Mouse (Mus musculus) kidney, postnatal 0 days (tissue): Measurements from ENCODE around the gene Krtap19-4. TPM values are rescaled to one million over a fixed set of nuclear protein-coding genes. Genes with fewer than 3 reads are reported as not detected.

Experiments
- ATAC-seq: fragments of 200-750 bp; cut with Nextera tagmentation; replicated peaks from 2 replicates; pipeline ENCODE4 v1.8.0; 2017; ENCODE audit warnings: low read depth, moderate number of reproducible peaks, moderate TSS enrichment, moderate library complexity; ENCODE audit not compliant: low FRiP score
- DNase-seq: peaks from one replicate; pipeline ENCODE4 v3.0.0-alpha.2; 2016; ENCODE audit warnings: low spot score
- H3K27ac ChIP-seq: fragments of 300-500 bp; sonication (generic); 2 replicates; pipeline ENCODE4 v1.5.1; 2014; ENCODE audit warnings: mild to moderate bottlenecking
- H3K27me3 ChIP-seq: fragments of 300-500 bp; sonication (generic); 2 replicates; pipeline ENCODE4 v1.6.1; 2014; ENCODE audit warnings: low read length, mixed read lengths; ENCODE audit not compliant: insufficient read depth
- H3K36me3 ChIP-seq: fragments of 300-500 bp; sonication (generic); 2 replicates; pipeline ENCODE4 v1.6.1; 2014; ENCODE audit warnings: low read length, mixed read lengths; ENCODE audit not compliant: insufficient read depth
- H3K4me1 ChIP-seq: fragments of 300-500 bp; sonication (generic); replicated peaks from 2 replicates; pipeline ENCODE4 v1.6.1; 2014; ENCODE audit warnings: antibody characterized with exemption, low read length, mixed read lengths; ENCODE audit not compliant: insufficient read depth
- H3K4me2 ChIP-seq: fragments of 300-500 bp; sonication (generic); 2 replicates; pipeline ENCODE4 v1.6.1; 2014; ENCODE audit warnings: mild to moderate bottlenecking, low read length, moderate library complexity, mixed read lengths
- H3K4me3 ChIP-seq: fragments of 300-500 bp; sonication (generic); replicated peaks from 2 replicates; pipeline ENCODE4 v1.5.1; 2014; ENCODE audit warnings: low read depth, low read length
- H3K9ac ChIP-seq: fragments of 300-500 bp; sonication (generic); 2 replicates; pipeline ENCODE4 v1.6.1; 2014; ENCODE audit warnings: low read depth, low read length
- H3K9me3 ChIP-seq: fragments of 300-500 bp; sonication (generic); replicated peaks from 2 replicates; pipeline ENCODE4 v1.6.1; 2016; ENCODE audit warnings: low read length, inconsistent platforms, mixed read lengths
- CTCF ChIP-seq: IDR thresholded peaks from 2 replicates; pipeline ENCODE4 v1.5.1; 2016; ENCODE audit warnings: antibody characterized with exemption, low read depth, mild to moderate bottlenecking, moderate library complexity
- WGBS: fragments of 180-500 bp; shearing (Covaris S2); extraction: QIAGEN DNeasy Blood & Tissue Kit; methylation state at CpG from one replicate; pipeline ENCODE4 v1.1.7; 2014; 5-methylcytosine and 5-hydroxymethylcytosine counted together
- polyA plus RNA-seq: library from polyadenylated mRNA; unstranded; fragments of >200 nt; fragmentation: Nextera tagmentation; extraction: Ambion mirVana; gene quantifications from 2 replicates; pipeline ENCODE4 v1.2.1, GENCODE M21; 2015

The Krtap19-4 gene
- polyA plus RNA-seq, 1 experiment from 2014 or later, result not detected

GRCm38 (mm10) chr16:88864887-88865407, 19.9 kb downstream of the Krtap19-4 start:
- 50% methylated on average over 4 of the region's 4 CpGs for WGBS

DNA sequence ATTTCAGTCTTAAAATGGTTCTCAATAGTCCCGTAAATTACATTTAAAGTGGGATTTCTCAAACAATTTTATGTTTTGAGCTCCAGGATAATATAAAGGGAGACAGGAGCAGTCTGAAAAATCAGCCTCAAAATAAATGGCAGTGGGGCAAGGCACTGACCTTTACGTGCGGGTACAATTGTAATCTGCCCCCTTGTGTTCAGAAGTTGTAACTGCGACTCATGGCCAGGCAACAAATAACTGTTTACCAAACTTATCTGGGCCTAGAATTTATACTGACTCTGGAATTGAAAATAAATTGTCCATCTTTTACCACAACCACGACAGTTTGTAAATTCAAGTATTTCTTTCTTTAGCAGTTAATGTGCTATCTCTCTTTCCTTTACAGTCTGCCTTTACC, 33.4 kb downstream of the Krtap19-4 start:
- H3K4me3 ChIP-seq, result no peak overlapping the region
- no peaks in the 10 kb centered on the region for H3K36me3 ChIP-seq
- H3K27me3 ChIP-seq, result no peaks in the 10 kb centered on the region
- no peaks in the 10 kb centered on the region for H3K4me1 ChIP-seq
- DNase-seq, result peak; percentile 33
- 14% methylated on average over 5 of the region's 5 CpGs for WGBS
- no peak overlapping the region for H3K27ac ChIP-seq
- no peak overlapping the region for H3K4me2 ChIP-seq
- H3K9me3 ChIP-seq, result no peaks in the 10 kb centered on the region
- peak; percentile 83 for TF ChIP-seq CTCF
- ATAC-seq, result no peak
- H3K9ac ChIP-seq, result no peak overlapping the region

More at GRCm38 (mm10) chr16:88864887-88865407, 19.9 kb downstream of the Krtap19-4 start:
- ATAC-seq, result no peak
- H3K4me2 ChIP-seq, result no peak overlapping the region
- H3K27me3 ChIP-seq, result no peaks in the 10 kb centered on the region
- DNase-seq, result no peak
- H3K9ac ChIP-seq, result no peak overlapping the region
- no peaks in the 10 kb centered on the region for H3K4me1 ChIP-seq
- H3K9me3 ChIP-seq, result no peaks in the 10 kb centered on the region
- H3K4me3 ChIP-seq, result no peak overlapping the region
- no peak for TF ChIP-seq CTCF
- H3K36me3 ChIP-seq, result no peaks in the 10 kb centered on the region
- no peak overlapping the region for H3K27ac ChIP-seq

GRCm38 (mm10) chr16:88848558-88848957, 36.3 kb downstream of the Krtap19-4 start:
- H3K36me3 ChIP-seq, result no peaks in the 10 kb centered on the region
- DNase-seq (no peak), ATAC-seq (no peak)
- H3K4me3 ChIP-seq, result no peak overlapping the region
- H3K4me1 ChIP-seq, result no peaks in the 10 kb centered on the region
- H3K4me2 ChIP-seq, result no peak overlapping the region
- no peak for TF ChIP-seq CTCF
- H3K9ac ChIP-seq, result no peak overlapping the region
- H3K27ac ChIP-seq, result no peak overlapping the region
- 87% methylated on average over 4 of the region's 4 CpGs for WGBS
- H3K9me3 ChIP-seq, result no peaks in the 10 kb centered on the region
- no peaks in the 10 kb centered on the region for H3K27me3 ChIP-seq

DNA sequence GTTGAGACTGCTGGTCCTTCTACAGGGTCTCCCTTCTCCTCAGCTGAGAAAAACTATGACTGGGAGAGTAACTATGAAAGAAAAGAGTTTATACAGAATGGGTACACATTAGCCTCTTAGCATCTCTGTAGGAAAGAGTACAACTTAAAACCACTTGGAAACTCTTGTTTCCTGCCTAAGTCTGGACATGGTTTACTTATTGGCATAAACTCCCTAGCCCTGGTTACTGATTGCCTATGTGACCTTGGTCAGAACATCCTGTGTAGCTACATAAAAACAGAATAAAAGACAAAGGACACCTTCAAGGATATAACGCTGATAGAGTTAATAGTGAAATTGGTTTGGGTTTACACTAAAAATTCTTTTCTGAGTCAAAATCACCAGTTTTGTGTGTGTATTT, 37.5 kb downstream of the Krtap19-4 start:
- Histone ChIP-seq H3K9ac (no peak overlapping the region), H3K9me3 (no peaks in the 10 kb centered on the region), H3K27ac (no peak overlapping the region), H3K4me2 (no peak overlapping the region), H3K4me3 (no peak overlapping the region), H3K27me3 (no peaks in the 10 kb centered on the region), H3K36me3 (no peaks in the 10 kb centered on the region), H3K4me1 (no peaks in the 10 kb centered on the region)
- no peak; the same call in 1 of the 2 replicates for ATAC-seq
- DNase-seq, result peak; percentile 9
- no peak for TF ChIP-seq CTCF
- WGBS, result 78% methylated on average over 1 of the region's 1 CpGs

Other genes starting within 250 kb of the Krtap19-4 start
- not detected in 2 replicates for gene Krtap26-1, start 237.3 kb downstream of the Krtap19-4 start, polyA plus RNA-seq
- gene Krtap27-1, start 213.4 kb downstream of the Krtap19-4 start, polyA plus RNA-seq, result not detected in 2 replicates
- gene 2310061N02Rik, start 177.1 kb downstream of the Krtap19-4 start, polyA plus RNA-seq, result not detected in 2 replicates
- gene Krtap13-1, start 156.2 kb downstream of the Krtap19-4 start, polyA plus RNA-seq, result not detected in 2 replicates
- not detected in 2 replicates for gene Krtap13, start 133.5 kb downstream of the Krtap19-4 start, polyA plus RNA-seq
- not detected in 2 replicates for gene 2310034C09Rik, start 126.2 kb downstream of the Krtap19-4 start, polyA plus RNA-seq
- not detected in 2 replicates for gene 2310057N15Rik, start 110.9 kb downstream of the Krtap19-4 start, polyA plus RNA-seq
- gene Gm5965, start 107.2 kb downstream of the Krtap19-4 start, polyA plus RNA-seq, result not detected in 2 replicates
- gene Gm20741, start 72.9 kb downstream of the Krtap19-4 start, polyA plus RNA-seq, result not detected in 2 replicates
- gene Krtap15, start 64.9 kb downstream of the Krtap19-4 start, polyA plus RNA-seq, result not detected in 2 replicates
- gene Krtap14, start 58.9 kb downstream of the Krtap19-4 start, polyA plus RNA-seq, result not detected in 2 replicates
- gene Krtap19-1, start 15.7 kb downstream of the Krtap19-4 start, polyA plus RNA-seq, result not detected in 2 replicates
- gene Krtap19-2, start 10.8 kb downstream of the Krtap19-4 start, polyA plus RNA-seq, result not detected in 2 replicates
- not detected in 2 replicates for gene Krtap19-3, start 7.1 kb downstream of the Krtap19-4 start, polyA plus RNA-seq
- gene Krtap19-5, start 11.4 kb upstream of the Krtap19-4 start, polyA plus RNA-seq, result not detected in 2 replicates
- gene Krtap19-9b, start 47.2 kb upstream of the Krtap19-4 start, polyA plus RNA-seq, result not detected in 2 replicates
- gene Krtap16-3, start 77.8 kb upstream of the Krtap19-4 start, polyA plus RNA-seq, result not detected in 2 replicates
- not detected in 2 replicates for gene Krtap22-2, start 125.7 kb upstream of the Krtap19-4 start, polyA plus RNA-seq
- not detected in 2 replicates for gene Gm10229, start 130.2 kb upstream of the Krtap19-4 start, polyA plus RNA-seq
- not detected in 2 replicates for gene Krtap6-1, start 146.6 kb upstream of the Krtap19-4 start, polyA plus RNA-seq
- not detected in 2 replicates for gene Gm10228, start 156.4 kb upstream of the Krtap19-4 start, polyA plus RNA-seq
- not detected in 2 replicates for gene Krtap6-5, start 162.8 kb upstream of the Krtap19-4 start, polyA plus RNA-seq
- not detected in 2 replicates for gene 1110025L11Rik, start 178.9 kb upstream of the Krtap19-4 start, polyA plus RNA-seq
- not detected in 2 replicates for gene Krtap6-3, start 198.9 kb upstream of the Krtap19-4 start, polyA plus RNA-seq